Mouse (Mus musculus) kidney, postnatal 10 days (tissue): ENCODE measurements around the gene Slc2a4.

Experiments
- DNase-seq: peaks from one replicate; pipeline ENCODE4 v3.0.0; 2021; ENCODE audit warnings: mixed read lengths

The Slc2a4 gene

GRCm38 (mm10) chr11:69948066-69948762, at the start of gene Slc2a4:
TSS of gene Slc2a4 (minus strand) at chr11:69948188.
- peak; percentile 97 for DNase-seq

GRCm38 (mm10) chr11:69997070-69997509, 49.1 kb upstream of the Slc2a4 start:
- DNase-seq: peak; percentile 96

GRCm38 (mm10) chr11:69996161-69997061, 48.4 kb upstream of the Slc2a4 start:
- peak; percentile 82 for DNase-seq

- DNase-seq: peak; percentile 98
These were observed 47.5 kb upstream of the Slc2a4 start, which contains the start of gene Phf23 for GRCm38 (mm10) chr11:69995391-69995960. TSS of gene Phf23 (plus strand) at chr11:69995777.

GRCm38 (mm10) chr11:69994401-69995090, 46.6 kb upstream of the Slc2a4 start:
- no peak for DNase-seq

DNA sequence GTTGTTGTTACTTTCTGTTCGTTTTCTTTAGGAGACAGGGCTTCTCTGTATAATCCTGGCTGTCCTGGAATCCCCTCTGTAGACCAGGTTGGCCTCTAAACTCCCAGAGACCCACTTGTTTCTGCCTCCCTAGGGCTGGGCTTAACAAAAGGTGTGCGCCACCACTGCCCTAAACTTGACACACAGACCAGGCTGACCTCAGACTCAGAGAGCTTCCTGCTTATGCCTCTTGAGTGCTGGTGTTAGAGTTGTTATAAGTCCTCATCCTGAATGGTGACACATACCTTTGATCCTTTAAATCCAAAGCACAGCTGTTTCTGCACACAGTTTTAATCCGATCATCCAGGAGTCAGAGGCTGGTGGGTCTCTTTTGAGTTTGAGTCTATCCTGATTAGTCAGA, 44.9 kb upstream of the Slc2a4 start:
- DNase-seq: peak; percentile 9

- DNase-seq: peak; percentile 36
These were observed 44.4 kb upstream of the Slc2a4 start for GRCm38 (mm10) chr11:69992396-69992795.

- DNase-seq: no peak
These were observed 43.7 kb upstream of the Slc2a4 start for GRCm38 (mm10) chr11:69991711-69992110.

GRCm38 (mm10) chr11:69990850-69991691, 43.1 kb upstream of the Slc2a4 start, which contains the start of gene Gabarap:
TSS of gene Gabarap (plus strand) at chr11:69991143.
- DNase-seq: peak; percentile 98

DNA sequence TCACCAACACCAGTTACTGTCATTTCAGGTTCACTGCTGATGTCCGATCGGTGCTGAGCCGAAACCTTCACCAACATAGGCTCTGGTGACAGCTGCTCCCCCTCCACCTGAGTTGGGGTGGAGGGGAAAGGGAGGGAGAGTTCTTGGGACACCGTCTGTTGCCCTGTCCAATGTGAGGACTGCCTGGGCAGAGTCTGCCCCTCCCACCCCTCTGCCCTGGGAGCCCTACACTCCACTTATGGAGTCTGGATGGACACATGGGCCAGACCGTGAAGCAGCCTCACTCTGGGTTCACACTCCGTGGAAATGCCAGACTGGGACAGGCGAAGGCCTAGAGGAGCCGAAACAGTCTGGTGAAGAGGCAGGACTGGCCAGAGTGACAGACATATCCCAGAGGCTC, 42.0 kb upstream of the Slc2a4 start:
- DNase-seq: peak; percentile 21

GRCm38 (mm10) chr11:69984431-69984830, 36.4 kb upstream of the Slc2a4 start:
- DNase-seq: no peak

GRCm38 (mm10) chr11:69983377-69983776, 35.4 kb upstream of the Slc2a4 start:
- DNase-seq: no peak

DNA sequence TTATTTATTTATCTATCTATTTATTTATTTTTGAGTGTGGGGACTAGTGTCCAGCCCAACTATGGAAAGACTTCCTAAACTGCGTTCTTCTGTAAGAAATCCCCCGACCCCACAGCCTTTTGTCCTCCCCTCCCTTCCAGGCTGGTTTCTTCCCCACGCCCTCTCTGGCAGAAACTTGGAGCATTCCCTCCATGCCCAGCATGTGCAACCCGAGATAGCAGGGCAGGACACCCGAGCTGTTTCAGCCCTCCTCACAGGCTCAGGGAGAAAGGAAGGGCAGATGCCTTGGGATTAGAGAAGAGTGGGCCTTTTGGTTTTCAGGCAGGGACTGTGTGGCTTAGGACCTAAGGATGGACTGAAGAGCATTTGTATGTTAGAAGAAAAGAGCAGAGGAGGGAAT, 34.9 kb upstream of the Slc2a4 start:
- DNase-seq: no peak

DNA sequence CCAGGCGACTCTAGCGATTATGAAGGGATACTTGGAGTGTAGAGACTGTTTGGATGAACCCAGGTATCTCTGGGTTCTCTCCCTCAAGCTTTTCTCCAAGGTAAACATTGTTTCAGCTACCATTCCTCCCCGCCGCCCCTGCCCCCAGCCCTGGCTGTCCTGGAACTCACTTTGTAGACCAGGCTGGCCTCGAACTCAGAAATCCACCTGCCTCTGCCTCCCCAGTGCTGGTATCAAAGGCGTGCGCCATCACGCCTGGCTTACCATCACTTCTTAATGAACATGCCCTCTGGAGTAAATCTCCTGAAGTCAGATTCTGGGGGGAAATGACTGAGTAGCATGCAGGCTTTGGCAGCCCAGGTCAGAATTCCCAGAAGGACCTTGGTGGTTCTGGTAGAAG, 34.2 kb upstream of the Slc2a4 start, which contains the start of gene Elp5:
Gene Elp5, minus strand, starts transcription at position 293 of the 400 bp plus-strand sequence.
- no peak for DNase-seq

DNA sequence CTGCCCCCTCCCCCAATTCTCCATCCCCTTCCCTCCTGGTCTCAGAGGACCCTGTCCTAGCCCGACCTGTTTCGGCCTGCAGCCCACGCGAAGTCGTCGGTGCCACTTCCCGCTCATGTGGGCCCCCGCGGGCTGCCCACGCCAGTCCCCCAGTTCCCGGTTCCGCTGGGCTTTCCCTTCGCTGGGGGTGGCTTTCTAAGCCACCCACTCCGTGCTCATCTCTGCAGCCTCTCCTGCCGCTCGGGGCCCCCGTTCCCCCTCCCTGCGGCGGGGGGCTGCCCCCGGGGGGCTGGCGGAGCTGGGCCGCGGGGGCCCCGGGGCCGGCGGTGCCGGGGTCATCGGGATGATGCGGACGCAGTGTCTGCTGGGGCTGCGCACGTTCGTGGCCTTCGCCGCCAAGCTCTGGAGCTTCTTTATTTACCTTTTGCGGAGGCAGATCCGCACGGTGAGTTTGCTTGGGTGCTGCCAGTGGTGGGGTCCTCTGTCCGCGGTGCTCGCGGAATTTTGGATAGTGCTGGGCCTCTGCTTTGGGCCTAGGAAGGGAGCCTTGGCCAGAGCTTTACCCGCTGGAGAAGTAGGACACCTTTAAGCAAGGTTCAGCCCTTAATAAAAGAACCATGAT, 33.3 kb upstream of the Slc2a4 start, which contains the start of gene Ctdnep1:
Gene Ctdnep1, plus strand, starts transcription at position 16 of the 622 bp plus-strand sequence.
- DNase-seq: peak; percentile 57

DNA sequence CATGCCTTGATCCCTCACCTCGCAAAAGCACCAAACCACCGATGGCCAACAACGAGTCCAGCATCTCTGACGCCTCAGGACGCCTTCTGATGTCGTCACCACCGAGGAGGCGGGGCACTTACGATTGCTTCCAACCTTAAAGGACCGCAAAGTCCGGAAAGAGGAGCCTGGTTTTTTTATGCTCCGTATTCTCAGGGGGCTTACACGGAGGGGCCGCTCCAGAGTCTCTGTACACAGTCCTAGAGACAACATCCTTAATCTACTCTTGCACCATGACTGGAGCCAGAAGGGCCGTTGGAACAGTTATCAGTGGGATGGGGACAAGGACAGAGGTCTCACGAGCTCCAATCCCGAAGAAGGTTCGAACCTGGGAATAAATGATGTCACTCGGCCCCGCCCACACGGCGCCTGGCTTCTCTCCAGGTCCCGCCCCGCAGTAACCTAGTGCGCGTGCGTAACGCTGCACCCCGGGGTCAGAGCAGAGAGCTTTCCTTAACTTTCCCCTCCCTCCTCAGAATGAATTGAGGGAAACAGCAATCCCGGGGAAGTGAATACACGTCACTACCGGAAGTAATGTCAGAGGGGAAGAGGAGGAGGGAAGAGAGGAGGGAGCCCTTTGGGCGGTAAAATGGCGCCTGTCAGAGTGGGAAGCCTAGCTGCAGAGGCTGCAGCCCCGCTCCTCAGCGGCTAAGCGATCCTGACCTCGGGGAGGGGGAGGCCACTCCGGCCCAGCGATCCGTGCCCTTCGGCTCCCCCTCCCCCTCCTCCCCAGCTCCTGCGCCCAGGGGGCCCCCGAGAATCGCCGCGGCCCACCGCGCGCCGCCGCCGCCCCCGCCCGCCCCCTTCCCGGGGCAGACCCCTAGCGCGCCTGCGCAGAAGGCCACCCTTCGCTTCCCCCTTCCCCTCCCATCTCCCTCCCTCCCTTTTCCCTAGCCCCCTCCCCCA, 32.5 kb upstream of the Slc2a4 start:
- DNase-seq: peak; percentile 98

- no peak for DNase-seq
These were observed 31.8 kb upstream of the Slc2a4 start for GRCm38 (mm10) chr11:69979827-69980195.

GRCm38 (mm10) chr11:69976271-69976670, 28.3 kb upstream of the Slc2a4 start:
- no peak for DNase-seq

DNA sequence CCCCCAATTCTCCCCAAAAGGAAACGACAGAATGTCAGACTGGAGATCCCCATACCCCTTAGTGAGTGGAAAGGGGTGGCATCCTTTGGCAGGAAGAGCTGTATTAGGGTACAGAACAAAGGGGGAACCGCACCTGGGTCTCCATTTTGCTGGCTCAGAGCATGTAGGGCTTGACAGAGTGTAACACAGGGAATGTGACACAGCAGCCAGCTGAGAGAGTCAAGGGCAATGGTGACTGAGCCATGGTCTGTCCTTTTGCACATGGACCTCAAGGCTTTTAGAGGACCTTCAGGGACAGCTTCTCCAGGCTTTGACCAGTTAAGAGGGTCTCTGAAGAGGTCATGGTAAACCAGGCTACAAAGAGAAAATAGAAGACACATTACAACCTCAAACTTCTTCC, 26.9 kb upstream of the Slc2a4 start:
- no peak for DNase-seq

DNA sequence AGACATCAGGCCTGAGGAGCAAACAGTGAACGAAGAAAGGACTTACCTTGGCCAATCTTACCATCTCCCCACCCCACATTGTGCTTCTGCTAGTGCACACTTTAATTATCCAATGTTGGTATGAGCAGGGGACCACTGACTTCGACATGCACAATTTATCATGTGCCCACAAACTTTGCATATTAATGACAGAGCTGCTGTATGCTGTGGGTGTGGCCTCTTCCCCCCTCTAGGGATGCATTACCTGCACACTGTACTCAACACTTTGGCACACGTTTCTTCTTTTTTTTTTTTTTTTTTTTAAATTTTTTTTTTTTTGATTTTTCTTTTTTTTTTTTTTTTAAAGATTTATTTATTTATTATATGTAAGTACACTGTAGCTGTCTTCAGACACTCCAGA, 22.8 kb upstream of the Slc2a4 start:
- no peak for DNase-seq
